Mouse (Mus musculus) cerebellum, adult 18-20 months (tissue): ENCODE data around the gene Spata21.
"Not testable (repeated sequence)": the region's sequence is repeated elsewhere in the genome, so short reads cannot be mapped to it uniquely, and the experiment has no call there.

Source experiments
- DNase-seq, 2 experiments: peaks; one replicate each; pipeline ENCODE4 v3.0.0; 2021

Gene Spata21

GRCm38 (mm10) chr4:141131531-141132061, 43.5 kb downstream of the Spata21 start:
- DNase-seq, result peak in 1 of 2 experiments; percentile 32

GRCm38 (mm10) chr4:141132191-141132590, 44.1 kb downstream of the Spata21 start:
- DNase-seq, result no peak

GRCm38 (mm10) chr4:141133227-141133626, 45.1 kb downstream of the Spata21 start:
- DNase-seq, result no peak

- no peak for DNase-seq
Measured at GRCm38 (mm10) chr4:141134031-141134441, 45.9 kb downstream of the Spata21 start.

- DNase-seq, result peak; percentile 44 to 49
Measured at GRCm38 (mm10) chr4:141134751-141135530, 46.8 kb downstream of the Spata21 start.

- no peak for DNase-seq
Measured at GRCm38 (mm10) chr4:141136126-141136525, 48.0 kb downstream of the Spata21 start.

- not testable (repeated sequence) for DNase-seq
Measured at GRCm38 (mm10) chr4:141137740-141138139, 49.6 kb downstream of the Spata21 start.

- DNase-seq, result no peak
Measured at GRCm38 (mm10) chr4:141138425-141139115, 50.4 kb downstream of the Spata21 start.

GRCm38 (mm10) chr4:141139116-141139970, 51.2 kb downstream of the Spata21 start, which contains the start of gene Szrd1:
TSS of gene Szrd1 (minus strand) at chr4:141139775.
- DNase-seq, result peak; percentile 99

GRCm38 (mm10) chr4:141140354-141140753, 52.2 kb downstream of the Spata21 start:
- not testable (repeated sequence) for DNase-seq

- no peak for DNase-seq
Measured at GRCm38 (mm10) chr4:141140967-141141366, 52.8 kb downstream of the Spata21 start.

GRCm38 (mm10) chr4:141142285-141142811, 54.2 kb downstream of the Spata21 start:
- DNase-seq, result peak; percentile 77 to 82

- DNase-seq, result not testable (repeated sequence)
Measured at GRCm38 (mm10) chr4:141145124-141145523, 57.0 kb downstream of the Spata21 start.

- no peak for DNase-seq
Measured at GRCm38 (mm10) chr4:141146491-141147033, 58.4 kb downstream of the Spata21 start.

- DNase-seq, result peak; percentile 89 to 99
Measured at GRCm38 (mm10) chr4:141147112-141148008, 59.2 kb downstream of the Spata21 start, which contains the start of gene Fbxo42. TSS of gene Fbxo42 (plus strand) at chr4:141147913.

GRCm38 (mm10) chr4:141148009-141148801, 60.1 kb downstream of the Spata21 start:
- DNase-seq, result peak in 1 of 2 experiments; percentile 45

GRCm38 (mm10) chr4:141149116-141149515, 61.0 kb downstream of the Spata21 start:
- no peak for DNase-seq

- DNase-seq, result no peak
Measured at GRCm38 (mm10) chr4:141157485-141157884, 69.4 kb downstream of the Spata21 start.

- no peak for DNase-seq
Measured at GRCm38 (mm10) chr4:141158609-141159008, 70.5 kb downstream of the Spata21 start.

GRCm38 (mm10) chr4:141159093-141159492, 71.0 kb downstream of the Spata21 start:
- DNase-seq, result no peak
